Mouse (Mus musculus) kidney, embryonic 14.5 days (tissue): ENCODE measurements around the gene Phpt1. TPM values are rescaled to one million over a fixed set of nuclear protein-coding genes. Genes with fewer than 3 reads are reported as not detected.

Source experiments
- ATAC-seq: fragments of 200-750 bp; cut with Nextera tagmentation; 2 replicates; pipeline ENCODE4 v1.8.0; 2017; ENCODE audit warnings: moderate number of reproducible peaks, mild to moderate bottlenecking, moderate TSS enrichment, moderate library complexity; ENCODE audit not compliant: low FRiP score, low TSS enrichment
- H3K27ac ChIP-seq: fragments of 300-500 bp; sonication (generic); 2 replicates; pipeline ENCODE4 v1.5.1; 2014; ENCODE audit warnings: low read depth, mild to moderate bottlenecking, low read length, moderate library complexity, mixed read lengths
- H3K27me3 ChIP-seq: fragments of 300-500 bp; sonication (generic); 2 replicates; pipeline ENCODE4 v1.6.1; 2014; ENCODE audit warnings: mild to moderate bottlenecking, low read length; ENCODE audit not compliant: control insufficient read depth, insufficient read depth
- H3K36me3 ChIP-seq: fragments of 300-500 bp; sonication (generic); 2 replicates; pipeline ENCODE4 v1.6.1; 2014; ENCODE audit warnings: low read length, mixed read lengths; ENCODE audit not compliant: control insufficient read depth, insufficient read depth
- H3K4me1 ChIP-seq: fragments of 300-500 bp; sonication (generic); 2 replicates; pipeline ENCODE4 v1.6.1; 2014; ENCODE audit warnings: low read length, mixed read lengths; ENCODE audit not compliant: control insufficient read depth, insufficient read depth
- H3K4me2 ChIP-seq: fragments of 300-500 bp; sonication (generic); replicated peaks from 2 replicates; pipeline ENCODE4 v1.6.1; 2014; ENCODE audit warnings: low read depth, mild to moderate bottlenecking, low read length
- H3K4me3 ChIP-seq: fragments of 300-500 bp; sonication (generic); 2 replicates; pipeline ENCODE4 v1.5.1; 2014; ENCODE audit warnings: mild to moderate bottlenecking, low read length
- H3K9ac ChIP-seq: fragments of 300-500 bp; sonication (generic); 2 replicates; pipeline ENCODE4 v1.6.1; 2014; ENCODE audit warnings: low read depth, mild to moderate bottlenecking, low read length, moderate library complexity
- H3K9me3 ChIP-seq: fragments of 300-500 bp; sonication (generic); 2 replicates; pipeline ENCODE4 v1.6.1; 2016; ENCODE audit warnings: low read length; ENCODE audit not compliant: control insufficient read depth
- WGBS: fragments of 180-500 bp; shearing (Covaris S2); extraction: QIAGEN DNeasy Blood & Tissue Kit; methylation state at CpG from one replicate; pipeline ENCODE4 v1.1.7; 2014; 5-methylcytosine and 5-hydroxymethylcytosine counted together
- polyA plus RNA-seq: library from polyadenylated mRNA; unstranded; fragments of >200 nt; fragmentation: Nextera tagmentation; extraction: Ambion mirVana; gene quantifications from 2 replicates; pipeline ENCODE4 v1.2.1, GENCODE M21; 2014

Gene Phpt1
- polyA plus RNA-seq, 1 experiment from 2014 or later: 229 TPM

GRCm38 (mm10) chr2:25585601-25586000 lies 10.6 kb upstream of the Phpt1 start:
- peaks cover 68% of the 10 kb centered on the region for H3K36me3 ChIP-seq
- no peak overlapping the region for H3K9ac ChIP-seq
- 94% methylated on average over 3 of the region's 3 CpGs for WGBS
- H3K4me2 ChIP-seq: no peak overlapping the region
- peaks cover 6% of the 10 kb centered on the region for H3K27me3 ChIP-seq
- no peaks in the 10 kb centered on the region for H3K9me3 ChIP-seq
- H3K4me3 ChIP-seq: no peak overlapping the region
- H3K4me1 ChIP-seq: peaks cover 13% of the 10 kb centered on the region
- ATAC-seq: no peak
- H3K27ac ChIP-seq: no peak overlapping the region

- H3K4me3 ChIP-seq: no peak overlapping the region
- peaks cover 64% of the 10 kb centered on the region for H3K36me3 ChIP-seq
- H3K4me1 ChIP-seq: peaks cover 15% of the 10 kb centered on the region
- H3K9me3 ChIP-seq: no peaks in the 10 kb centered on the region
- 91% methylated on average over 4 of the region's 4 CpGs for WGBS
- no peak overlapping the region for H3K27ac ChIP-seq
- ATAC-seq: no peak
- H3K4me2 ChIP-seq: no peak overlapping the region
- H3K9ac ChIP-seq: no peak overlapping the region
- peaks cover 14% of the 10 kb centered on the region for H3K27me3 ChIP-seq
Observed at GRCm38 (mm10) chr2:25584856-25585255, 9.8 kb upstream of the Phpt1 start.

GRCm38 (mm10) chr2:25584152-25584551 lies 9.1 kb upstream of the Phpt1 start:
- Histone ChIP-seq H3K9ac (no peak overlapping the region), H3K4me3 (no peak overlapping the region), H3K36me3 (peaks cover 57% of the 10 kb centered on the region), H3K27me3 (peaks cover 21% of the 10 kb centered on the region), H3K9me3 (no peaks in the 10 kb centered on the region), H3K27ac (no peak overlapping the region), H3K4me1 (peaks cover 22% of the 10 kb centered on the region), H3K4me2 (no peak overlapping the region)
- WGBS: 91% methylated on average over 3 of the region's 3 CpGs
- no peak for ATAC-seq

GRCm38 (mm10) chr2:25583571-25583970 lies 8.5 kb upstream of the Phpt1 start:
- no peaks in the 10 kb centered on the region for H3K9me3 ChIP-seq
- peaks cover 26% of the 10 kb centered on the region for H3K27me3 ChIP-seq
- ATAC-seq: no peak
- H3K4me3 ChIP-seq: no peak overlapping the region
- H3K4me1 ChIP-seq: peaks cover 22% of the 10 kb centered on the region
- no peak overlapping the region for H3K4me2 ChIP-seq
- 60% methylated on average over 4 of the region's 4 CpGs for WGBS
- H3K36me3 ChIP-seq: peaks cover 55% of the 10 kb centered on the region
- H3K27ac ChIP-seq: no peak overlapping the region
- H3K9ac ChIP-seq: no peak overlapping the region

- Histone ChIP-seq H3K4me1 (peaks cover 26% of the 10 kb centered on the region), H3K4me3 (no peak overlapping the region), H3K4me2 (no peak overlapping the region), H3K9ac (no peak overlapping the region), H3K27me3 (peaks cover 31% of the 10 kb centered on the region), H3K27ac (no peak overlapping the region), H3K36me3 (peaks cover 51% of the 10 kb centered on the region), H3K9me3 (no peaks in the 10 kb centered on the region)
- WGBS: 81% methylated on average over 6 of the region's 6 CpGs
- ATAC-seq: no peak
Observed at GRCm38 (mm10) chr2:25583120-25583481, 8.1 kb upstream of the Phpt1 start.

GRCm38 (mm10) chr2:25582466-25583119 lies 7.6 kb upstream of the Phpt1 start:
- Histone ChIP-seq H3K4me1 (peaks cover 31% of the 10 kb centered on the region), H3K27me3 (peaks cover 36% of the 10 kb centered on the region), H3K36me3 (peaks cover 46% of the 10 kb centered on the region), H3K27ac (no peak overlapping the region), H3K4me2 (no peak overlapping the region), H3K9ac (no peak overlapping the region), H3K9me3 (no peaks in the 10 kb centered on the region), H3K4me3 (no peak overlapping the region)
- ATAC-seq: no peak
- 55% methylated on average over 12 of the region's 12 CpGs for WGBS

GRCm38 (mm10) chr2:25581901-25582301 lies 6.9 kb upstream of the Phpt1 start:
- Histone ChIP-seq H3K4me2 (peak overlapping the region; percentile 61), H3K4me3 (no peak overlapping the region), H3K9me3 (peaks cover 2% of the 10 kb centered on the region; the same call in 1 of the 2 replicates), H3K27ac (no peak overlapping the region), H3K27me3 (peaks cover 43% of the 10 kb centered on the region), H3K4me1 (peaks cover 37% of the 10 kb centered on the region), H3K9ac (no peak overlapping the region), H3K36me3 (peaks cover 39% of the 10 kb centered on the region)
- WGBS: 33% methylated on average over 6 of the region's 6 CpGs
- no peak for ATAC-seq

GRCm38 (mm10) chr2:25581294-25581864 lies 6.4 kb upstream of the Phpt1 start, which contains the start of gene Ajm1:
Gene Ajm1 (minus strand): TSS chr2:25581757.
- Histone ChIP-seq H3K27ac (no peak within 1 kb of the TSS), H3K4me1 (peaks cover 37% of the 10 kb centered on the region), H3K4me2 (peak within 1 kb of the TSS; percentile 61), H3K9ac (no peak within 1 kb of the TSS), H3K4me3 (peak within 1 kb of the TSS; percentile 32), H3K27me3 (peaks cover 48% of the 10 kb centered on the region), H3K9me3 (peaks cover 2% of the 10 kb centered on the region; the same call in 1 of the 2 replicates), H3K36me3 (peaks cover 34% of the 10 kb centered on the region)
- peak; percentile 73 for ATAC-seq
- 3% methylated on average over 19 of the region's 19 CpGs for WGBS

- Histone ChIP-seq H3K27me3 (peaks cover 56% of the 10 kb centered on the region), H3K4me3 (no peak overlapping the region), H3K9ac (no peak overlapping the region), H3K36me3 (peaks cover 27% of the 10 kb centered on the region), H3K4me1 (peaks cover 39% of the 10 kb centered on the region), H3K9me3 (peaks cover 2% of the 10 kb centered on the region; the same call in 1 of the 2 replicates), H3K27ac (no peak overlapping the region), H3K4me2 (no peak overlapping the region)
- ATAC-seq: no peak
- 50% methylated on average over 6 of the region's 6 CpGs for WGBS
Observed at GRCm38 (mm10) chr2:25580621-25581101, 5.6 kb upstream of the Phpt1 start.
